Mouse (Mus musculus): ENCODE data around the gene Olfr1505.

Gene Olfr1505

DNA sequence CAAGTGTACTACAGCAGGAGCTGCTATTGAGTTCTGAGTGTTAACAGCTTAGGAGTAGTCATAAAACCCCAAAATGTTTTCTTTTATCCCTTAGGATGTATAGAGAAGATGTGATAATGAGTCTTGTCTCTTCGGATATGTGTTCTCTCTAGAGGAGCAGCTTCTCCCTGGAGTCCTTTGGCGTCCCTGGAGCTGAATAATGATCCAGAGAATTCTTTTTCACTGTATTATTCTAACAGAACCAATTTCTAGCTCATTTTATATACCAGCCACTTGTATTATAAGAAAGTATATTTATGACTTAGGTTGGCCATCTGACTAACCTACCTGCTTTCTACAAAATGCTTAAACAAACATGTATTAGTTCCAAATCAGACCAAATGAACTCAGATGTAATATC is at the start of gene Olfr1505:
TSS of gene Olfr1505 (plus strand) at position 301 of the 400 bp plus-strand sequence.
- no peak for DNase-seq

DNA sequence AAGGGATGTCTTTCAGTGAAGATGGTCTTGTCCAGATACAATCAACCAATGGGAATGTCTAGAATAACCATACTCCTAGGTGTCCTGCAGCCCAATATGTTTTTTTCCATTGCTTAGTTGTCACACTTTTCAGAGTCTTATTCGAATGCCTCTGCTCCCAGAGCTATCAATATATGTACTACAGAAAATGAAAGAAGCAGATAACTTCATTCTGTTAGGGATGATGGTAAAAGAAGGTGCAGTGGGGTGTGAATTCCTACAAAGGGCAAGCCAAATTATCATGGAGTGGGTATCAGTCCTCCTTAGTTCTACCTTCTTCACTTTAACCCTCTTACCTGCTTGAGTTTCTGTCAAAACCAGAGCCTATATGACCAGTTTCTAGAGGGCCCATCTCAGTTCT is 15.5 kb upstream of the Olfr1505 start, which contains the start of gene Olfr1504:
TSS of gene Olfr1504 (minus strand) at position 101 of the 400 bp plus-strand sequence.
- no peak for DNase-seq
